Mouse (Mus musculus) urinary bladder, adult 2 months (tissue): ENCODE results near the gene Aim2. TPM values are rescaled to one million over a fixed set of nuclear protein-coding genes. Genes with fewer than 3 reads are reported as not detected.
"Not testable (repeated sequence)": the region's sequence is repeated elsewhere in the genome, so short reads cannot be mapped to it uniquely, and the experiment has no call there.

Experiments
- DNase-seq: peaks from one replicate; pipeline ENCODE4 v3.0.0; 2022; ENCODE audit warnings: low spot score
- polyA plus RNA-seq: library from polyadenylated mRNA; depleted of rRNA; stranded (reverse); fragments of >200 nt; gene quantifications from 2 replicates; pipeline ENCODE4 v1.2.3, GENCODE M21; 2012; rRNA removed

The Aim2 gene
- 3.7 and 6.6 TPM in 2 replicates for polyA plus RNA-seq

DNA sequence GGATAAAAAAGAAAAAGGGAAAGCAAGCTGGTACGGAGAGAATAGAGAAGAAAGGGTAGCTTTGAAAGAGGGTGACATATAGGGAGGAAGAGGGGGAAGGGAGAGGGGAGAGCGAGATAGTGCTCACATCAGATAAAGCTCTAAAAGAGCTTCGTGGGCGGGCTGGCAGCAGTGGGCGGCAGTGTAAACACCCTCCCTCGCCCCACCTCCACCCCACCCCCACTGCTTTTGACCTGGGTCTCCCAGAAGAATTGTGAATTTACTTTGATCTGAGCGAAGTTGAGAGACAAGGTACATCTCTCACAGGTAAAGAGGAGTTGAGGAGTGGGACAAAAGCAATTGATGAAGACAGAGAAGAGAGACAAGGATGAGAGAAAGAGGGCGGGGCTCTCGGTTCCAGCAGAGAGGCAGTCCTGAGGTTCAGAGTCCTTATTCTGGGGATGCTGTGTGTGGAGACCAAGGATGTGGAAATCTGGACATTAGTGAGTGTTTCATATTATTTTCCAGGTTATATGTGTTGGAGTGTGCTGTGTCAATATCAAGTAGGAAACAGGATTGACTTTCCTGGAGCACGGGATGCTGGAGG lies at the start of gene Aim2:
Gene Aim2, plus strand, starts transcription at position 508 of the 586 bp plus-strand sequence.
- DNase-seq, result no peak

DNA sequence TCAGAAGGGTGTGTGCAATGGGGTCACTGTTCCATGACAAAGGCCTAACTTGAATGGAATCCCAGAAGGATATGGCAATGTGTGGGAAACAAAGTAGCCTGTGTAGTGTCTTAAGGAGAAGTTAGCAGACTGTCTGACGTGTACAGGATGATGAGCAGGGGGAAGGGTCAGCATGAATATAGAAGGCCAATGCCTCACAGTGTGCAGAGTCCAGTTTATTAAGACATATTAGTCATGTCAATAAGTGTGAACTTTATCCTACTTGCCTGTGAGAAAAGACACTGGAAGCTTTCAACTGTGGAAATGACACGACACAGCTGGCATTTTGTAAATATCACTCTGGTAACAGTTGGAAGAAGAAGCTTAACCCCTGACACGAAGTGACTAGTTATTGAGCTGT lies 47.9 kb upstream of the Aim2 start:
- DNase-seq, result not testable (repeated sequence)

DNA sequence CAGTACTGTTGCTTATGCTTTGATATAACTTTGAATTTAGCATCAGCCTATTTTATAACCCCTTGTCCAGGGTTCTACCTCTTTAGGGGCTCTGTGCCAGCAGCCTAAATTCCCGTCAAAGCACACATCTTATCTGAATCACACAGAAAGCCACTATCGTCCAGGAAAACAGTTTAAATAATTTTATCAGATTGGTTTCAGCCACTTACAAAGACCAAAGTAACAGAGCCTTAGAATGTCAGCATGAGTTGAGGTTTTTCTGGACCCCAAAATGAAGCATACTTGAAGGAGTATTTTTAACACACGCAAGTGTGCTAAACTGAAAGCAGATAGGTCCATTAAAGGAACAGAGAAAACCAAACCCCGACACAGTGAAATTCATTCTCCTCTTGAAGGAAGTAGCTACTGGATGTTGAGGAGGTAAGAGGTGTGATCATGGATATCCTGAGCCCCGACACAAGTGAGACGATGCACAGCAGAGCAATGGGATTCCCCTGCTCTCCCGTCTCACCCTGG lies 37.1 kb upstream of the Aim2 start:
- not testable (repeated sequence) for DNase-seq

DNA sequence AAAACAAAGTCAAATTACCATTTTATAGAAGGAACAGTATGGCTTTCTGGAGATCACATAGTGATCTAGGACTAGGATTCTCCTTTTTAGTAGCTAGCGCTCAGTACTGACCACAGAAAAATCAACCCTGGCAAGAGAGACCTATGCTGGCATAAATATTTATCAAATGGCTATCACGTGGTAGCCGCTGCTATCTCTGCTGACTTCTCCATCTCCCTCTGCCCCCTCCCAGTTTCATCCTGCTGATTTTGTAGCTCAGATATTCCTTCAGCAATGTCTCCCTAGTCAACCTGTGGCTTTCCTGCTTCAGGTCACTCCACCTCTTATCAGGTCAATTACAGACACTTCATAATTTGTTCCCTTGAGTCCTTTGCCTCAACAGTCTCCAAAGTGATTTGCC lies 35.0 kb upstream of the Aim2 start:
- no peak for DNase-seq

DNA sequence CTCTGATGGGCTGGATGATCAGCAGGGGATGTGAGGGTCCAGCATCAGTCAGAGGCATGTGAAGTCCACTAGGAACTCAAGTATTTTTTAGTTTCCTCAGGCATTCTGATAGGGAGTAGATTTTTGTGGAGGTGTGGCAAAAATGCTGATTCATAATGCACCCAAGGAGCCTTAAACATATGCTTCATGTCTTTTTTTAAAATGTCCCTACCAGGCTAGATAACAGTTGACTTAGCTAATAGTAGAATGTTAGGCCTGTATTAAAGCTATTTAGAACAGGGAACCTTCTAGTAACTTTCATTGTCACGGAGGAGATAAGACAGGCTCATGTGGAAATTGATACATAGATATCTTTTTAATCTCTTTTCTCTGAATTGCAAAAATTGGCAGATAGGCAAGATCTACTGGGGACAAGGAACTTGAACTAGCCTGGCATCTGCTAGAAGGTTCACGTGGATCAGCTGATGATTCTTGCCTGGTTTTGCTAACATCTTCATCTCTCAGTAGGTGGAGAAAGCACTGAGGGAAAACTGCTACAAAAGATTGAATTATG lies 32.7 kb upstream of the Aim2 start:
- no peak for DNase-seq

DNA sequence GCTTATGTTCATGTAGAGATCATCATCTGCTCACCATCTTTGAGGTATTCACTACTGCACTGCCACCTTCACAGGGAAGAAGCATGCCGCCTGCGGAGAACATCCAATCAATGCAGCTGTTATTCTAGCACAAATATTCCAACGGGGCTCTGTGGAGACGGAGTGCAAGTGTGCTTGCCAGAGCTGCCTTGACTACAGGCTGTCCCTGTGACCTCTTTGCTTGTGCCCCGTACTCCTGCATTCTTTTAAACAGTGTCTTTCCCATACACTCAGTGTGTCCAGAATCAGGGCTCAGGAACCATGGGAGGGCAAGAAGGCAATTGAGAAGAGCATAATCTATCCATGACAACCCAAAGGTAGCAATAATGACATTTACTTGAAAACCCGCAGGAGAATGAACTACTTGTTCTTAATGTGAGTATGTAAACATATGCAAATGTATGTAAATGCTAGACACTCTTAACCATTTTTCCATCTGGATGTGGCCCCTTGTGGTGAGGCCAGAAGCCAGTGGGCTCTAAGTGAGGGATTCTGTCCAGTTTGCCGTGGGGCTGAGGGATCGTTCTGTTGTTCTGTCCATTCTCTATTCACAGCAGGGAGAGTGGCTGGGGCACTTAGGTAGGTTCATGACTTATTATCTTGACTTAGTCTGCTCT lies 29.0 kb upstream of the Aim2 start:
- no peak for DNase-seq

DNA sequence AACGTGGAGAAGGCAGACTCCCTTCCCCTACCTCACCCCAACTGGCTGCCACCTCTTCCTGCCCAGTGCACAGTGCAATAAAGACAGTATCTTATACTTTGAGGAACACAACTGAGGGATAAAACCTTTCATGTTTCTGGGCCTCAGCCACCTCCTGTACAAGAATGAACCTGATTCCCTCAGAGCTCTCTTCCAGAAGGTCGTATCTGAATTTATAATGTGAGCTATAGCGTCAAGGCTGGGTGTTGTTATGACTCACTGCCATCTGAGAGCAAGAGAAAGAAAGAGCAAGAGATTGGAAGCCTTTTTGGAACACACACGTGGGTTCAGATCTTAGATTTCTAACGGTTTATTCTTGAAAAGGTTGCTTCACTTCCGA lies 28.4 kb upstream of the Aim2 start:
- no peak for DNase-seq

DNA sequence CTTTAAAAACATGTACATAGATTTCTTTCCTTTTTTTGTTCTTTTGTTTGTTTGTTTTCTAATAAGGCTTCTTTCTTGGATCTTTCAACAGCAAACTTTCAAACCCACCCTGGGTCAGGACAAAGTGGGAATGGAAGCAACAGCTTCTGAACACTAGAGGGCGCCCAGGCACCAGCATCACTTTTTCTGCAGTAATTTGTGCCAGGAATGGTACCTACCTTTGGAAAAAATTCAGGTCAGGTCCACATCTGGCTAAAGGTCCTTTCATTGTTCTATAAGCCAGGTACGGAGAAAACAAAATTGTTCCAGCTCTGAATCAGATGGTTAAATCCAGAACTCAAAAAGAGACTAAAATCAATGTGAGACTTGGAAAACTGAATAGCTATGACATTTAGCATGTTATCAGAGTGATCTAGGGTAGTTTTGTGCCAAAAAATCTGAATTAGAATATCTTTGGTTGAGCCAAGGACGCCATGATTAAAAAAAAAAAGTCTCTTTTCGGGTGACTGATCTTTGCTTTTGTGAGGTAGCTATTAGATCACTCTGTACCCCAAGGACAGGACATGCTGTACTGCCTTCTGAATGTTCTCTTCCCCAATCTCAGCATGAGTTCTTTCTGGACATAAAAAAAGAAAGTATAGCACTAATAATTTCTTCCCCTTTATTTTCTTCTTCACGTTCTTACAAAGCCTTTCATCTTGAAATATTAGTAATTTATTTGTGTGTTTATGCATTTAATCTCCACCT lies 26.7 kb upstream of the Aim2 start:
- no peak for DNase-seq

DNA sequence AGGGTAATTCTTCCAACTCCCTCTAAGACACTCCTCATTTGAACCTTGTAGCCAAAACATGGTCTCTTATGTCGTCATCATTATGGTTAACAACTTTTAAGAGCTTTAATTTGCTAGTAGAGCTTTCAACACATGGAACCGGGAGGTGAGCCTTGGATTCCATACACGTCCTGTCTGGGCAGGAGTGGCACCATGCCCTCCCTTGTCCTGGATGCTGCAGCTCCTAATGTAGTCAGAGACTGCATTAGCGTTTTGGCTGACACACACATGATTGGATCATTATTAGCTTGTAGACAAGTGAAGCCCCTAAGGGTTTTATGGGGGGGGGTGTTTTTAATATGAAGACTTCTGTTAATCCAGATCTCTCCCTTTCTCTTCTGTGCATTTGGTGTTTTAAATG lies 25.7 kb upstream of the Aim2 start:
- no peak for DNase-seq

DNA sequence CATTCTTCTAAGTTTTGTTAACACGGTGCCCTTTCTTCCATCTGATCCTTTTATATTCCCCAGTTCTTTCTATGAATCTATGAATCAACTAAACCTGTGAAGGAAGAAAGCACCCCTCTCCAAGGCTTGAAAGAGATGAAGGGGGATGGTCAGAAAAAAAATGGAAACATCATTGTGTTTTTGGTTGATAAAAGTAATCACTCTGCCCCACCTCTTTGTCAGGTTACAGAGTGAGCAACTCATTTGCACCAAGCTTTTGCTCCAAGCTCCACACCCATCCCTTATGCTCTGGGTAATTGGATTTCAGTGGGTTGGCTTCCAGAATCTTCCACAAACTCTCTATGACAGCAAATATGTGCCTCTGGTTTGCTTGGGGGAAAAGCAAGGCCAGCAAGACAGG lies 25.3 kb upstream of the Aim2 start:
- DNase-seq, result no peak

DNA sequence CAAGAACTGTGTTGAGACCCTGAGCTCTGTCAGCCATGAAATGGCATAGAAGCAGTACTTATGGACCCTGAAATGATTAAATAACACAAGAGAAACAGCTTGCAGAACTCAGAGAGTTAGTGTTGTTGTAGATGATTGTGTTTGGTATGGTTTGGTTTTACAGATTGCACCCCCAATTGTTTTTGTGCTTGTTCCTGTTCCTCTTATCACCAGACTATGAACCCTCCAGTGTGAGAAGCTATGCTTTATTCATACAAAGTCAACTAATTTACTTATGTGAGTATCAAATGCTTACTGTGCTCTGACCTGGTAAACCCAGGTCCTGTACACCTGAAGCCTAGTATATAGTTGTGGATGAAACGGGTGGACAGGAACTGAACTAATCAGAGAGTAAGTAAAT lies 24.1 kb upstream of the Aim2 start:
- DNase-seq, result no peak

DNA sequence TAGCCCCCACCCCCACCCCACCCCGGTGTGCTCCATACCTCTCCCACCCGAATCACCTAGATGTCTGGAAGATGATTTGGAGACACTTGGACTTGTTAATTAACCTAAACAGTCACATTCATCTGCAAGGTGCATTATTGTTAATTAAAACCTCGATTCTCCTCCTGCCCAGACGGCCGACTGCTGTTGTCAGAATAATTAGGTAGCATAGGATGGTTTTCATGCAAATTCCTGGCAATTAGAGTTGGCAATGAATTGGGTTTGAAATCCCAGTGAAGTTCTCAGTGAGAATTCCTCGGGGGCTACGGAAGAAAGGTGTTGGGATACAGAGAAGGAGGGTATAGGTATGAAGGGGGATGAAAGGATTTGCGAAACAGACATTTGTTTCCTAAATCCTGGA lies 22.2 kb upstream of the Aim2 start:
- no peak for DNase-seq

DNA sequence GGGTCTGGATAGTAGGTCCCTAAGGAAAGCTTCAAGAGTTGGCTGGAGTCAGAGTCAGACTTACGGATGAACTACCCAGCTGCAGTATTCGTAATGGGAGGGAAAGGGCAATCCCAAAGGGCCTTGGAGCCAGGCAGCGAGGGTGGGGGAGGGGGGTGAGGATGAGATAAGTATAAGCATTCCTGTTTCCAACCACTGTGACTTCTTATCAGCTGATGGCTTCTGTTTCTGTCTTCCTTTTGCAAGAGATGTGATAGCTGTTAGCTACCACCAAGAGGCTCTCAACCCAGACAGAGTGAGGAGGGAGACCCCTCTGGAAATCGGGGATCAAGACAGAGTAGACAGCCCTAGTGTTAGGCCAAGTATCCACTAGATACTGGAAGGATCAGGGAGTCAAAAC lies 21.5 kb upstream of the Aim2 start:
- no peak for DNase-seq

DNA sequence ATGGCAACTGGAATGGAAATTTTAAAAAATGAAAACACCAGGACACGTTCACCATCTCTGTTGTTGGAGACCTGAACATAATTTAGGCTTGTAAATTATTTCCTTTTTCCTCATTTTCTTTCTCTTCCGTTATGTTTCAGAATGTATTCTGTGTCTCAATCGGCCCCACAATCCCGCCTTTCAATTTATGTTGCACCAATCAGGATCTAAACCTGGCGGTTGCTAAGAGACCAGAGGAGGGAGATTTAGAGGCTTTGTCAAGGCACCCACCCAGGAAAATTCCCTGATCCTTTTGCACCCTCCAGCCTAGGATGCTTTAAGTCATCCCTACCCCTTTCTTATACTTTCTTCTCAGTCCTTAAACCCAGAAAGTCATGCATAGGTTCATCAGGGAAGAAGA lies 20.9 kb upstream of the Aim2 start:
- DNase-seq, result no peak

DNA sequence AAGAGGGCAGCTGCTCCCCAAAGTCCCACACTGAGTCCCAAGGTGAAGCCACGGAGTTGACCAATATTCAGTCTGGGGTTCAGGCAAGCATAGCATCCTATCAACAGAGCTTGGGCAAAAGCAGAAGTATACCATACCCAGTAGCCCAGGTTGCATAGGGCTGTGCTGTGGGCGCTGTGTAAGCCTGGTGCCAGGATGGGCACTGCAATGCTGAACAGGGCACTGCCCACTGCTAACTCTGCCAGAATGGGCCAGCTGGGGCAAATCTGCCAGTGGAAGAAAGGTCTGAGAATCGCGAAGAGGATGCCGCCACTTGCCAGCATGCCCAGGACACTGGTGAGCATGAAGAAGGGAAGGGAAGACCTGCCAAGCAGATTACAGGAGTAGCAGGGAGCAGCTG lies 18.3 kb upstream of the Aim2 start:
- no peak for DNase-seq

DNA sequence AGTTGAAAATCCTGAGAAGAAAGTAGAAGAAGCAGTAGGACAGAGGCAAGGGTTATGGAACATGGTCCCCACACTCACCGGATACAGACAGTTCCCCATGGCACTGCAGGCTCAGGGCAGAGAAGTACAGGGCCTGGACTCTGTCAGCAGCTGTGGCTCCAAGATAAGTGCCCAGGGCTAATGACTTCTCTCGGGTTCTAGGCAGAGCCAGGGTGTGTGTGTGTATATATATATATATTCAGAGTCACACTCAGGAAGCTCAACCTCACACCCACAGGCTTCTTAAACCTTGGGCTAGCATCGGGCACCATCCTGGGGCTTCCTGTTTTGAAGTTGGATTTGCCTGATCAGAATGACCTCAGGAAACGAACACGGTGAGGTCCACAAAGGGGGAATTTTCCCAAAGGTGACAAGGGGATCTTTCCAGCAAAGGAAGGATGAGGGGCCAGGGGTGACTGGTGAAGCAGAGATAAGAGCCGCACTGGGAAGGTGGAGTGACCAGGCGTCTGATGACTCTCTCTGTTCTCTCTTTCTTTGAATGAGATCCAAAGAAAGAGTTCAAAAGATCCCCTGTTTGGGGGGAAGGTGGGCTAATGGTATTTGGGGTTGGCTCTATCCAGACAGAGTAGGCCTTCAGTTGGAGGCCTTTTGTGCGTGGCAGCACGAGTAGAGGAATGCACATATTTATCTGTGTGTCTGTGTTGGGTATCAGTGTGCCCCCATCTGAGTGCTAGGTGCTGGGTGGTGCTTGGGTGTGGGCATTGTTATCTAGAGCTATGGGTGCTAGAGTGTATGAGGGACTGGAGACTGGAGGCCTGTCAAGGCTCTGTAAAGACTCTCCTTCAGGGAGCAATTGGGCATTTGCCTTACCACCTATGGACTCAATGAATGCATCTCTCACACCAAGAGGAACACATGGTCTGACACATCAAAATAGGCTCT lies 17.1 kb upstream of the Aim2 start, which contains the start of gene Ackr1:
Gene Ackr1, minus strand, starts transcription at position 439 of the 942 bp plus-strand sequence.
- no peak for DNase-seq

DNA sequence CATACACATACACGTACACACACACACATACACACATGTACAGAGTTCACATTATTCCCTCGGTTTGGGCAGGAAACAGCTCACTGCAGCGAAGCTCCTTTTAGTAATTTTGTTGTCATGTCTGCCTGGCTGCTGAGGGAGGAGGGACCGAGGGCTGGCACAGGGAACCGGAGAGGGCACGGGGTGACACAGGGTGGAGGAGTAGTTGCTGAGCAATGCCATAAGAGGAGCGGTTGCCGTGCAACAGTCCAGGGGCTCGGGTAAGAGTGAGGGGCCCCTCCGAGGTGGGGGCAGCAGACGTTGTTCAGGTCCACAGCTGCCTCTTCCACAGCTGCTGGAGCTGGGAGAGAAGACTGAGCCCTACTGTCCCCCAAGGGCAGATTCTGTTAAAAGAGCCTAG lies 14.8 kb upstream of the Aim2 start:
- DNase-seq, result no peak

DNA sequence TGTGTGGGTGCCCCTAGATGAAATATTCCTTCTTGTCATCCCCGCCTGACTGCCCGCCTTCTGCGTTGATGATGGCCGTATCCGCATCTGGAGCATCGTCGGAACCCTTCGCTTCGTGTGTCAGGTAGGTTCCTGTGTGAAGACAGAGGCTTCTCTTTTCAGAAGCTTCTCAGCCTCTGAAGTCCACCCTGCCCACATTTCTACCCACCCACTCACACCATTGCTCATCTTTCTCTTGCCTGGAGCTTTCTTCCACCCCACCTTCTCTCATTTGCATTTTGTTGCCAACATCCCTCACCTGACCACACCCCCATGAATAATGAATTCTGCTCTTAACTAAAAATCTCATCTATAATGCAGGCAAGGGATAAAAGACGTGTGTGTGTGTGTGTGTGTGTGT lies 13.7 kb upstream of the Aim2 start:
- DNase-seq, result no peak

DNA sequence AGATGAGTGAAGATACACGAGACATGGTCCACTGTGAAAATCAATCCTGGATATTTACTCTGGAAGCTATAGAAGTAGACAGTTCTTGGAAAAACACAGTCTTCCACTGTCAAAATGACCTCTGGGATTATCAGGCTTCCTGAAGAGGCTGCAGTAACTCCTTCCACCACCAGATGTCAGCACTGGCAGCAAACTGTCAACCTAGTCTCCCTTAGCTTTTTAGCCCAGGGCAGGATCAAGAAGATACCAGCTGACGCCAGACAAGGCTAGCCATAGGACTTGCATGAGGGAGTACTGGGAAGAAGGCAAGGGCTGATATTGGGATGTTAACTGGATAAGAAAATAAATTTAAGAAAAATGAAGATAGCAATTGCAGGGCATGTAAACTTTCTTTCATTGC lies 11.1 kb upstream of the Aim2 start:
- no peak for DNase-seq

DNA sequence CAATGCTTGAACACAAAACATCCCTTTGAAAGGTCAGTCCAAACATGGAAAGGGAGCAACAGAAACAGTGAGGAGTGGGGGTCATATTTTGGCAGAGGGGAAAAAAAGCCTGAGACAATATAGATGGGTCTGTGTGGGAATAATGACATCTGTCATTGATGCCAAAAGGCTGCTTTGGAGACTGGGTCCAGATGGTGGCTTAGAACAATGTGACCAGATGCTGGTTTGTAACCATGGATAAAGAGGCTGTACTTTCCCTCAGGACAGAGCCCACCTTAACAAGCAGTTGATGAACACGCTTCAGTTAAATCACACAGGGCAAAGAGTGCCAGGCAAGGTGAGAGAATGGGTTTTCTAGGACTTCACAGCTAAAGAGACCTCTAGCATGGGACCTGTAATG lies 8.3 kb upstream of the Aim2 start:
- no peak for DNase-seq

DNA sequence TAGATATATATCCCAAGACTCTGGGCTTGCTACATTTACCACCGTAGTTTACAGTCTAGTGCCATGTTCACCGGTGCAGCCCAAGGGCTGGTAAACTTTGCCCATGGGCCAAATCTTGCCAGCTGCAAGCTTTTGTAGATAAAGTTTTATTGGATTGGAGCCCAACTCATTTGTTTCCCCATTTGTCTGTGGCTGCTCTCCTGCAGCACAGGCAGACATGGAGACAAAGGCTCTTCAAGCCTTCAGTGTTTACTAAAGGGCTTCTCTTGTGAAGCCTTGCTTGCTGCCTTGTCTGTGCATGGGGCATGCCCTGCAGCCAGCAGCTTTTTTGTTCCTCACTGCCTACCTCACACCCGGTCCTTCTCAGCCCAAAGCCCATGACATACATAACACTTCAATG lies 6.7 kb upstream of the Aim2 start:
- no peak for DNase-seq

DNA sequence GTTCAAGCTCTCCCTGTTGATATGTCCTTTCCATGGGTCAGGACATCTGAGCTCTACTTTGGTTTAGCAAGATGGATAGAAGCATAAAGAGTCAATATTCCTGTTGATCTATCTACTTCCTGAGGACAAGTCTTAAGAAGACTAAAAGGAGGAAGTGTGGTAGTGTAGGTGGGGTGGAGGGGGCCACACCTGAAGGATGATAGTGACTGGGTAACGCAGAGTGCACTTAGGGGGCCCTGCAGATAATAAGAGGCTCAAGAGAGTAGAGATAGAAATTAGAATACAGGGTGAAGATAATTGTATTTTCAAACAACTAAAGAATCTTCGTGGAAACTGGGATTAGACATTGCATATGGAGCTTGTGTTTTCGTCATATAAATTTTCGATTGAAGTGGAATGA lies 5.6 kb upstream of the Aim2 start:
- no peak for DNase-seq
